Mouse (Mus musculus) spleen, adult 12 weeks (tissue): ENCODE results near the gene Hist2h2aa1.
"Not testable (repeated sequence)": the region's sequence is repeated elsewhere in the genome, so short reads cannot be mapped to it uniquely, and the experiment has no call there.

Source experiments
- DNase-seq: peaks from one replicate; pipeline ENCODE4 v3.0.0; 2022; ENCODE audit warnings: low spot score

Gene Hist2h2aa1

DNA sequence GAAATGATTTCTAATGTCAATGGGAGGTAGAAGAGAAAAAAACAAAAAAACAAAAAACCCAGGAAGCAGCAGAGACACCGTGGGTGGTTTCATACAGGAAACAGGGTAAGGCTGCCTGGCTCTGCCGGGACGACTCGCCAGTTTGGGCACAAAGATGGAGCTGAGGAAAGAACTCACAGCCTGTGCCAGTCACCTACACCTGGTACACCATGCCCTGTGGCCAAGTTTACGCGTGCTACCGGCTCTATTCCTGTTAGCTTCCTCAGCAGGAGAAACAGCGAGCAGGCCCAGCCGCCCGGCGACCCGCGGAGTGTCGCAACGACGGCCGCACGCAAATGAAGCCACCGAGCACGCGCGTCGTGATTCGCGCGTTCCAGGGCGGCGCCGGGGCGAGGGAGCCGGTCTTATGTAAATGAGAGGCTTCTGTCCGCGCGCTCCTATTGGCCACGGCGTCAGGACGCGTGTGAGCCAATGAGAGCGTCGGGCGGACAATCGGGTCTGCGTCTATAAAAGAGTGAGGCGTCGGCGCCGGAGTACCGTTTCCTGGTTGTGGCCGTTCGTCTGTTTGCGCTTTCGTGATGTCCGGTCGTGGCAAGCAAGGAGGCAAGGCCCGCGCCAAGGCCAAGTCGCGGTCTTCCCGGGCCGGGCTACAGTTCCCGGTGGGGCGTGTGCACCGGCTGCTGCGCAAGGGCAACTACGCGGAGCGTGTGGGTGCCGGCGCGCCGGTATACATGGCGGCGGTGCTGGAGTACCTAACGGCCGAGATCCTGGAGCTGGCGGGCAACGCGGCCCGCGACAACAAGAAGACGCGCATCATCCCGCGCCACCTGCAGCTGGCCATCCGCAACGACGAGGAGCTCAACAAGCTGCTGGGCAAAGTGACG, at the start of gene Hist2h2aa1:
Gene Hist2h2aa1 (plus strand): TSS at position 495 of the 884 bp plus-strand sequence.
- DNase-seq, result peak; percentile 82

DNA sequence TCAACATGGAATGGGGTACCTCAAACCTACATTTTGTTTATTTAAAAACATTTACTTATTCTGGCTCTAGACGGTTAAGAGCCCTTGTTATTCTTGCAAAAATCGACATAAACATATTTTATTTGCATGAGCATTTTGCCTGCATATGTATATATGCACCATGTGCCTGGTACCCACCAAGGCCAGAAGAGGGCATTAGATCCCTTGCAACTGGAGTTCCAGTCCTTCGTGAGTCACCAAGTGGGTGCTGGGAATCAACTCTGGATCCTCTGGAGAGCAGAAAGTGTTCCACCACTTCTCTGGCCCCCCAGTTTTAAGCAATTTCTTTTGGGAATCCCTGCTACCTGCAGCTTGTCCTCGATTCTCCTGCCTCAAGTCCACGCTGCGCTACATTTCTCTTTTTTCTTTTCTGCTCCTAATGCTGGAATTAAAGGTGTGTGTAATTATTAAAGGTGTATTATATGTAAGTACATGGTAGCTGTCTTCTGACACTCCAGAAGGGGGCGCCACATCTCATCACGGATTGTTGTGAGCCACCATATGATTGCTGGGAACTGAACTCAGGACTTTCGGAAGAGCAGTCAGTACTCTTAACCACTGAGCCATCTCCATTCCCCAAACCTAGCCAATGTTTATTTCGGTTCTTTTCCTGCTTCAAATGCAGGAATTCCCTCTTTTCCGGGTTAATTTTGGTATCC, 49.5 kb upstream of the Hist2h2aa1 start:
- no peak for DNase-seq

- no peak for DNase-seq
These were observed 48.7 kb upstream of the Hist2h2aa1 start for GRCm38 (mm10) chr3:96196437-96197128.

DNA sequence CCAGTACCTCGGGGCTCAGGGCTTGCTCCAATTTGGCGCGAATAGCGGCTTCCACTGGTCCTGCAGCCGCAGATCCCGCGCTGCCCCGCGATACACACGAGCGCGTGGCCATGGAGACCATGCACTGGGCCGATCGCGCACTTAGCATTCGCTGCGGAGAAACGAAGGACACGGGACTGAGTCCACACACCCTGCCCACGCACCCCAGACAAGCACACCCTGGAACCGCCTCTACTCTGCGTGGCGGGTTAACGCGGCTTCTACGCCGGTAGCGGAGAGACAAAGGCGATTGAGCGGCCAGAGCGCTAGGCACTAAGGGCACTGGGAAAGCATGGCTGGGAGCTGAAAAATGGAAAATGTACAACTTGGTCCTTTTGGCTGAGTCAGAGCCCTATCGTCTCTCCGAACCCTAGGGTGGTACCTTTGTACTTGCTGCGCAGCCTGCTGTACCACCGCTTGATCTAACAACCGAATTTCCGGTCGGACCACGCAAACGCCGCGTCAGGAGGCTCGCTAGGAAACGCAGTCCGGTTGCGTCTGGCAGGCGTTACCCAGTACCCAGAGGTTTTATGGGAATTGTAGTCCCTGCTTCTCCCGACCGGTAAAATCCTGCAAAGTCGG, 48.1 kb upstream of the Hist2h2aa1 start:
- peak; percentile 68 for DNase-seq

DNA sequence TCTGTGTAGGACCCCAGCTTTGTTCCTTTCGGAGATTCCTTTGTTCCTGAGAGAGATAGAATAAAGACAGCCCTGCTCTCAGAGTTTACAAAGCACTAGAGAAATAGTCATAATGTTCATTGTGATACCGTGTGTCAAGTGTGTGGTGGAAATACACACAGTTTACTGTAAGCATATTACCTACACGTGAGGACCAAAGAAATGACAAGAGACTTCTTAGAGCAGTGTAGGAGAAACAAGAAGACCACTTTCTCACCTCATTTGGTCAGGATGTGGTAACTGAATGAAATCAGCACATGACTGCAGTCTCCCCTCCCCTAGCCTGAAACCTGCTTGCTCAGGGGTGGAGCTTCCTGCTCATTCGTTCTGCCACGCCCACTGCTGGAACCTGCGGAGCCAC, 47.1 kb upstream of the Hist2h2aa1 start:
- DNase-seq, result peak; percentile 16

GRCm38 (mm10) chr3:96198601-96199251, 46.6 kb upstream of the Hist2h2aa1 start:
- not testable (repeated sequence) for DNase-seq

- no peak for DNase-seq
These were observed 45.6 kb upstream of the Hist2h2aa1 start for GRCm38 (mm10) chr3:96199731-96200130.

GRCm38 (mm10) chr3:96207819-96208218, 37.5 kb upstream of the Hist2h2aa1 start:
- DNase-seq, result no peak

DNA sequence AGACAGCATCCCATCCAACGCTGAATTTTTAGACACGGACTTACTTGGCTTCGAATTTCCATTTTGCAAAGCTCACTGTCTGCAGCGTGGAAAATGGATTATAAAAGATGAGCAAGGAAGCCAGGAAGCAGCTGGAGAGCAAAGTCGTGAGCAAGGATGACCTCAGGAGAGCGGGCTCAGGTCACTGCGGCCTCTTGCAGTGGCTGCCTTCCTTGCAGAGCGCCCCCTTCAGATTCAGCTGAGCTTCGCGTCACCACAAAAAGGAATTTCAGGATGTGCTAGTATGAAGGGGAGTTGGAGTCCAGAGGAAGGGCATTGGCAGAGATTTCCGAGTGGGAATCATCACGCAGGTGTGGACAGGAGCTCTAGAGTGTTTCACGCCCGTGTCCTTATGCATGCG, 36.1 kb upstream of the Hist2h2aa1 start:
- no peak for DNase-seq

GRCm38 (mm10) chr3:96219191-96219641, 26.1 kb upstream of the Hist2h2aa1 start:
- DNase-seq, result peak; percentile 35

GRCm38 (mm10) chr3:96219661-96220130, 25.6 kb upstream of the Hist2h2aa1 start, which contains the start of the genes Bola1 and Hist2h2ab:
TSS of gene Bola1 (minus strand) at chr3:96219709.
TSS of gene Hist2h2ab (plus strand) at chr3:96219865.
- peak; percentile 78 for DNase-seq

GRCm38 (mm10) chr3:96220131-96220764, 25.0 kb upstream of the Hist2h2aa1 start:
- DNase-seq, result not testable (repeated sequence)

- DNase-seq, result peak; percentile 87
These were observed 24.3 kb upstream of the Hist2h2aa1 start, which contains the start of the genes Hist2h2ac and Hist2h2be for GRCm38 (mm10) chr3:96220765-96221639. TSS of gene Hist2h2ac (minus strand) at chr3:96220880. TSS of gene Hist2h2be (plus strand) at chr3:96221119.

- peak; percentile 33 for DNase-seq
These were observed 23.7 kb upstream of the Hist2h2aa1 start for GRCm38 (mm10) chr3:96221640-96222038.

- DNase-seq, result no peak
These were observed 22.5 kb upstream of the Hist2h2aa1 start for GRCm38 (mm10) chr3:96222774-96223173.

- DNase-seq, result no peak
These were observed 19.9 kb upstream of the Hist2h2aa1 start for GRCm38 (mm10) chr3:96225421-96225820.

- no peak for DNase-seq
These were observed 18.3 kb upstream of the Hist2h2aa1 start for GRCm38 (mm10) chr3:96226695-96227648.

GRCm38 (mm10) chr3:96228828-96229227, 16.5 kb upstream of the Hist2h2aa1 start:
- no peak for DNase-seq
